Mouse (Mus musculus) urinary bladder, postnatal 25 days (tissue): Measurements from ENCODE around the gene Dpp7.
A peak's percentile ranks its signal among the peaks of the same experiment; 100 is the strongest.

Experiments used
- DNase-seq: peaks from one replicate; pipeline ENCODE4 v3.0.0; 2022; ENCODE audit warnings: low spot score

Gene Dpp7

DNA sequence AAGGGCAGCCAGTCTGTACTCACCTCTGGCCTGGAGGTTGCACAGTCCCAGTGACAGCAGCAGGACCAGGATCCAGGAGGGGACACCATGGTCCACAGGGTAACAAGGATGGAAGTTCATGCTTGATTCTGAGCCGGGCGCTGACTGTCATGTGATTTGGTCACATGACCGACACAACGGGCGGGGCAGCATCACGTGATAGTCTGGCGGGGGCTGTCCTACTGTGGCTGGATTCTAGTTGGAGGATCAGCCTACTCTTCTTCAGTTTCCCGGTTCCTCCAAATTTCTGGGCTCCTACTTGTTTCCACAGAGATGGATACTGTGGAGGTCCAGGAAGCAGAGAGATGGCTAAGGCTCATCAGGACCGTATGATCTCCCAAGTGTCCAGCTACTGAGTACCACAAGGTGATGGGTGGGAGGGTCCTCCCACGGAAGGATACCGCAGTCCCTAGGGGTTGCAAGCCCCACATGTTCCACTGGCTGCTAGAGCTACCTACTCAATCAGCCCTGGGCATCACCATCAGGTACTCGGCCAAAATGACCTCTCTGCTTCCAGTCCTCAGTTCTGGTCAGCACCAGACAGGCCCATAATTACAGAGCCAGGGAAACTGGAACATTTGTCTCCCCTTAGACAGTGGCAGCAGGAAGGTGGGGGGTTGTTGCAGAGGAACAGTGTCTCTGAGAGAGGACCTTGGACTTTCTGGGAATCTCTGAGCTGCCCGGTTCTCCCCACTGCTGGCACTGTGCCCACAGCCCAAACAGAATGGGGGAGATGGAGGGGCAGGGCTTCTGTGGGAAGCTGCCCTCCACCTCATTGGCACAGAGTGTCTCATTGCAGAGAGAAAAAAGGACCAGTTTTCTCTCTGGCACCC is at the start of gene Dpp7:
Dpp7 (minus strand) TSS at position 152 of the 872 bp plus-strand sequence.
- DNase-seq, result peak; percentile 58

DNA sequence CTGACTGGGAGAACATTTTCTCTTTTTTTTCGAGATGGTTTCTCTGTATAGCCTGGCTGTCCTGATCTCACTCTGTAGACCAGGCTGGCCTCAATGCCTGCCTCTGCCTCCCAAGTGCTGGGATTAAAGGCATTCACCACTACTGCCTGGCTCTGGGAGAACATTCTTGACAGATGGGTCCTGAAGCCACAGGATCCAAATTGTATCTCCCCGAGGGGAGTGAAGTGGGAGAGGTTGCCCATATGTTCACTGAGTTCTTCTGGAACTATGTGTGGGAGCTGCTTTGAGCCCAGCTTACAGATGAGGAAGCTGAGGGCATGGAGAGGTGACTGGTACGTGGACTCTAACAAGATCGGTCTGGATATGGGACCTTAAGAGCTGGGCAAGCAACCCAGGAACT is 47.8 kb upstream of the Dpp7 start:
- DNase-seq, result no peak

DNA sequence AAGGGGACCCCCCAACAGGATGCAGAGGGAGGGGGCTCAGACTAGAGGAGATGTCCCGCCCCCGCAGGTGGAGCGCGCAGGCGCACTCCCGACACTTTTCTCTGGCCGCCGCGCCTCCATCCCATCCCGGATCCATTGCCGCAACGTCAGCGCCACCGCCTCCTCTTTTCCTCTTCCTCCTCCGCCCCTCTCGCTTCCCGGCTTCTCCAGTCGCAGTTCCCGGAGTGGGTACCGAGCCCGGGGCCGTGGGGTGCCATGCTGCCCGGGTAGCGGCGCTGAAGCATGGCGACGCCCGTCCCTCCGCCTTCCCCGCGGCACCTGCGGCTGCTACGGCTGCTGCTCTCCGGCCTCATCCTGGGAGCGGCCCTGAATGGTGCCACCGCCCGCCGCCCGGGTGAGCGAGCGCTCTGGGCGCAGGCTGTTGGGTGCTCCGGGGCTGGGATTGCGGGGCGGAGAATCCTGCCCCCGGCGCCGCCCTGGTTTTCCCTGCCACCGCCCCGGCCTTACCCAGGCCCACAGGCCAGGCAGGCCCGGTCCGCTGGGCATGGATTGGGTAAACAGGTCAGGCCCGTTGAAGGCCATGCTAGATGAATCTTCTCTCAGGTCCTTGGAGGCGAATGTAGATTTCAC is 46.9 kb upstream of the Dpp7 start:
- peak; percentile 63 for DNase-seq

DNA sequence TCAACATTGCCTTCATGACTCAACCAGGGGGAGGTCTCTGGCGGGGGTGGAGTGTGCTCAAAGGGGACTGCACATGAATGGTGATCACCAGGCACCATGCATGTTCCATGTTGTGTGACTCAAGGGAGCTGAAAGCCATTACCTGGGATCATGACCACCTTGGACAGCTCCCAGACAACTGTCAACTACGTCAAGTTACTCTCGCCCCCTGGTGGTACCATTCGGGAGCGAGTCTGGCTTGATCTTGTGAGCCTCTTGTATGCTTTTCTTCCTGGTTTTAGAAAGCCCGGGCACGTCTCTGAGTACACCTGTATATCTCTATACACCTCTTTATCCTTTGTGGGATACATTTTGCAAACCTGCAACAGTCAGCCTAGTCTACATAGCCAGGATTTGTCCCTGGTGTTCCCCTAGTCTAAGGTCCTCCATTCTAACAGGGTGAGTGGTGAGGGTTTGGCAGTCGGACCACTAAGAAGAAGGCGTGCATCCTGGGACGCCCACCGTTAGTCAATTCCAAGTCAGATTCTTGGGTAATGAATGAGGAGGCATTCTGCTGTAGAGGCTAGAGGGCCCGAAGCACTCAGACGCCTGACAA is 46.3 kb upstream of the Dpp7 start:
- DNase-seq, result peak; percentile 80

DNA sequence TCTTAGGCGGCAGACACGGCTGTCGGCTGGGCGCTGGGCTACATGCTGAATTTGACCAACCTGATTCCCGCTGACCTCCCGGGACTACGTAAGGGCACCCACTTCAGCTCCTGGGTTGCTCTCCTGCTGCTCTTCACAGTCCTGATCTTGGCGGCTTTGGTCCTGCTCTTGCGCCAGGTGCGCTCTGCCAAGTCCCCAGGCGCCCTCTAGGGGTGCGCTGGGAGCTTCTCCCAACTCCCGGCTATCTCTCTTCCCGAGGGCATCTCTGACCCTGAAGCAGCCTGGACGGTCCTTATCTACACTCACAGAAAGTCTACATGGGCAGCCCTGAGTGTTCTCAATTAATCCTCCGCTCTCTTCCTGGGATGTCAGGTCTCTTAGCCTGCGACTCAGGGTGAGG is 44.6 kb upstream of the Dpp7 start:
- peak; percentile 63 for DNase-seq

DNA sequence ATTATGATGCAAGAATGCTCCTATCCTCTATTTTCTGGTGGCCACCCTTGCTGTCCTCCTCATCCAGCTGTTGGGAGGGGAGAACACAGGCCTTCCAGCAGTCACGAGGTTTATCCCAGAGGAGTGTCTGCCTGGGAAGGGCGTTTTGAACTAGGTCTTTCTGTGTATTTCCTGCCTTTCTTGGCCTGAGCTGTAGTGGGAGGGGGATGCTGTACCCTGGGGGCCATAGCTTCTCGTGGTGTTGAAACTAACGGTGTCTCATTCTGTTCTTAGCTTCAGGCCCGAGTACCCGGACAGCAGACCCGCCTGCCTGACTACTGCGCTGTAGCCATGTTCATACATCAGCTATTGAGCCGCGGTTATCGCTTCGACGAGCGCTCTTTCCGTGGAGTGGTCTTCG is 44.1 kb upstream of the Dpp7 start:
- no peak for DNase-seq

DNA sequence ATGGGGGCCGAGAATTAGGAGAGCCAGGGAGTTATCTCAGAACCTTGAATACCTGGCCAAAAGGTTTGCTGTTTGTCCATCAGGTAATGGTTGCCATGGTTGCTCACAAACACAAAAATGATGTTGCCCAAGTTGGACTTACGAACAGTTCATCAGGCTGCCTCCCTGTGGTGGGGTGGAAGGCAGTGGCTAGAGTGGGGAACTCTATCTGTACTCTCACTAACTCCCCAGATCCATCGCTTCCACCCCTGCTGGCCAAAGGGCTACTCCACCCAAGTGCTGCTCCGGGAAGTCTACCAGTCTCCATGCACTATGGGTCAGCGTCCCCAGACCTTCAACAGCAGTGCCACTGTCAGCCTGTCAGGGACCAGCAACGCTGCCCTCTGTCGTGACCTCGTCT is 42.9 kb upstream of the Dpp7 start, which contains the start of gene Npdc1:
Npdc1 (plus strand) TSS at position 301 of the 400 bp plus-strand sequence.
- DNase-seq, result no peak

DNA sequence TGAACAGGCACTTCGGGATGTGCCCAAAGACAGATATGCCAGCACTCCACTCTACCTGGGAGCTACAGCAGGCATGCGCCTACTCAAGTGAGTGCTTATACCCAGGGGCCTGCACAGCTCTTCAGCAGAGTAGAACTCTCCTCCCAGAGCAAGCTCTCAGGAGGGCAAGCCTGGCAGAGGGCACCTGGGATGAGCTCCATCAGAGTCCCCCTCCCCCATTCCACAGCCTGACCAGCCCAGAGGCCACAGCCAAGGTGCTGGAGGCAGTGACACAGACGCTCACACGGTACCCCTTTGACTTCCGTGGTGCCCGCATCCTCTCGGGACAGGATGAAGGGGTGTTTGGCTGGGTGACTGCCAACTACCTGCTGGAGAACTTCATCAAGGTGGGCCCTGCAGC is 41.9 kb upstream of the Dpp7 start:
- no peak for DNase-seq

DNA sequence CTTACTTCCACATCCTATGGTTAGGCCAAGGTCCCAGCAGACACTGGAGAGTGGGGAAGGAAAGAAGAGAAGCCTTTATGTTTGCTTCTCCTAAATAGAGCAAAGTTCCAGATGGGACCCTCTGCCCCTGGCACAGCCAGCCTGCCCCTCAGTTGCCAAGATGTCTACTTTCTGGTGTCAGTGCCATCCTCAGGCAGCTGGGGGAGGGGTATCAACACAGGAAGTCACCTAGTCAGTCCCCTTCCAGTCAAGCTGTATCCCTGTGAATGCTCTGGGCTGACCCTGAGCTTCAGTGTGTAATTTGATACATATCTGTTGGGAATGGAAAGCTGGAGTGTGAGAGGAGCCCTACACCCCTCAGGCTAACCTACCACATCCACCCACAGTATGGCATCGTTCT is 40.9 kb upstream of the Dpp7 start:
- no peak for DNase-seq

DNA sequence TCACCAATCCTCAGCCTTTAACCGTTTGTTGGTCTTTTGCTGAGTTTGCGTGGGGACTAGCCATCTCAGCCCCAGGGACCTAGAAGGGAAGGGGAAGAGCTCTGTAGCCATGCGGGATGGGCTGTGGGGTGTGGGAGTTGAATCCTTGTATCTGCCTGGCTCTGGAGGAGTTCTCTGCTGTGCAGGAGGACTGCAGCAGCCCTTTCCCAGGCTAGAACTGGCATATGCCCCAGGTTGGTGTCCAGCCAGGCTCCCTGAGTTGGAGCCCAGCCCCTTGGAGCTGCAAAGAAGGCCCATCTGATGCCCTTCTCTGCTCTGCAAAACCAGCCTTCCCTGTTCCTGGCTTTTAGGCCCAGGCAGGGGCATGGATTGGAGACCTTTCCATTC is 40.4 kb upstream of the Dpp7 start:
- DNase-seq, result no peak

DNA sequence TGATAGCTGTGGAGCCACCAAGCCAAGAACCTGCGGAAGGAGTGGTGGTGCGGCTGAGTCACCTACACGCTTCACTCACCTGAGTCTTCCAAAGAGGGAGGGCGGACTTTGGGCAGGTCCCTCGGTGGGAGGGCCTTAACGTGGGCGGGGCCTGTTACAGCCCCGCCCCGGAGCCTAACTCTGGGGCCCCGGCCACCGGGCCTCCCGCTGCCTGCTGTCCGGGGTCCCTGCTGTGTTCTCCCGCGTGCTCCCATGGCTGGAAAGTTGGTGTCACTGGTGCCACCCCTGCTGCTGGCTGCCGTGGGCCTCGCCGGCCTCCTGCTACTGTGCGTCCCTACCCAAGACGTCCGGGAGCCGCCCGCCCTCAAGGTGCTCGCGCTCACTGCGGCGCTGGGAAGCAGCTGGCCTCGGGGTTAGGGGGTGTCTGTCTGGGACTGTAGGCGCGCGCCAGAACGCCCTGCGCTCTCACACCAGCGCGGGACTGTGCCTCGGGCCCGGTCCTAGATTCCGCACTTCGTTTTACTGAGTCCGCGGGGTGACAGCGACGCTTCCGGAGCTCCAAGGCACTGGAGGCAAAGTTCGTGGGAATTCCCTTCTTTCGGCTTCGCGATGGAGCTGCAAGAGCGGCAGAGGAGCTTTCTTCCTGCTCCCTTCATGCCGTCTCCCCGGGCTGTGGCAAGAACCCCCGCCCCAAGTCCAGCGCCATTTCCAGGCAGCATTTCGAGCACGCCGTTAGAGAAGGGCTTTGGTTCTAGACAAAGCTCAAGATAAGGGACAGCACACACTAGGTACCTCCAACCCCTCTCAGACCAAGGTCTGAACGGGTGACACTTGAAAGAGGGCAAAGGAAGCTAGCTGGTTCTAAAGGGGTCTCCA is 39.8 kb upstream of the Dpp7 start, which contains the start of gene Entpd2:
Entpd2 (plus strand) TSS at position 154 of the 876 bp plus-strand sequence.
- DNase-seq, result peak; percentile 52

DNA sequence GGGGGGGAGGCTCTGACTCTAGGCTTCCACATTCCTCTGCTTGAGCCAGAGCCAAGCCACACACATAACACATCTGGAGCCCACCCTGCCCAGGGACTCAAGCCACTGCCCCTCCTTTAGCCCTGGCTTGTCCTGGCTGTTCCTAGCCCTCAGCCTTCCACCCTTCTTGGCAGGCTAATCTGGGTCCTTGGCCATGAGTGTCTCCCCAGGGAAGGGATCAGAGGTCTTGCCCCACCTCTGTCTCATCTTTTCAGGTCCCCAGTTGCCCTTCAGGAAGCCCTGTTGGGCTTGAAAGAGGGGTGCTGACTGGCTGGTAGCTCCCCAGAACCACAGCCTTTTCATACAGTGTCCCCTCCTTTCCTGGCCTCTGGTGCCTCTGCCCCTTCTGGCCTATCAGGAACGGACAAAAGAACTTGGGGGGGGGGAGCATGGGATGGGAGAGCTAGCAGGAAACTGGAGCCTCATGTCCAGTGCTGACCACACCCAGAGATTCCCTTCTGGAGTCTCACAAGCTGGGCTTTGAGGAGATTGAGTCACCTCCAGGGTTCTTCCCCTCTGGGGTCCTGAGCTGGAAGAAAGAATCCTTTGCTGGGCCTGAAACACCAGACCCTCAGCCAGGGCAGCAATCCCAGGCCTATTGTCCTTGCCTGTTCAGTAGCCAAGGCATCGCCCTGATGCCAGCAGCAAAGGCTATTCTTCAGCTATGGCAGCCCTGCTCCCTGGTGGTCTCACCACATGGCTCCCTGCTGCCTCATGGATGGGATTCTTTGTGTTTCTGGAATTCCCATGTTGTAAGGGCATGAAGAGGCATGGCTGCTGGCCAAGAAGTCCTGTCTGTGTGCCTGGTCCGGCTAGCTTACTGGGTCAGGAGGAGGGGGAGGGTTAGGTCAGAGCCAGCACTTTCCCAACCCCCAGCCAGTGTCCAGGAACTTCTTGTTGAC is 38.4 kb upstream of the Dpp7 start:
- DNase-seq, result no peak

DNA sequence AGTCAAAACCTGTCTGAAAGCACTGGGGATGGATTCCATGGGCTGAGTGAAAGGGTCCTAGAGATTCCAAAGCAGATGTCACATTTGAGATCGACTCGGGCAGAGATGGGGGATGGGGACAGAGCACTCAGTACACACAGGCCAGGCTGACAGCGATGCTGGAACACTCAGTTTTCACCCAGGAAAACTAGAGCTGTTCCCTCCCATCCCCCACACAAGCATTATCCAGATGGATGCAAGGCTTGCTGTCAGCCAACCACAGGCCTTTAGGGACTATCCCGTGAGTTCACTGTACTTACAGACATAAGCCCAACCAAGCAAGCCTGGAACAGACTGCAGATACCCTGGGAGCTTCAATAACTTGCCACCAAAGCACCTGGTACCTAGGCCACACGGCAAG is 35.1 kb upstream of the Dpp7 start:
- no peak for DNase-seq

DNA sequence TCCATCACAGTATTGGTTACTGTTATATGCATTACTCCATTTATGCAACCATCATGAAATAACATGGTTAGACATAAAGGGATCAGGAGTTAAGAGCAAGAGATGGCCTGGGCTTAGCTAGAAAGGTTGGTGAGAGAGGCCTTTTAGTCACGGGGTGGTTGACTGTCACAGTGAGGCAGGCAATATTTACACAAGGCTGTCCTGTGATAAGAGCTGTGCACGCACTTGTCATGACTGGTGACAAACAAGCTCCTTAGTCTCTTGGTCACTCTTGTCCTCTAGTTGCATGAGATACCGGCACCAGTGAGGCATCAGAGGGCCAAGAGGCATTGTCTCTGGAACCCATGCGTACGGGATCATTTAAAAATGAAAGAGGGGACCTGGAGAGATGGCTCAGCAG is 28.3 kb upstream of the Dpp7 start:
- DNase-seq, result no peak

DNA sequence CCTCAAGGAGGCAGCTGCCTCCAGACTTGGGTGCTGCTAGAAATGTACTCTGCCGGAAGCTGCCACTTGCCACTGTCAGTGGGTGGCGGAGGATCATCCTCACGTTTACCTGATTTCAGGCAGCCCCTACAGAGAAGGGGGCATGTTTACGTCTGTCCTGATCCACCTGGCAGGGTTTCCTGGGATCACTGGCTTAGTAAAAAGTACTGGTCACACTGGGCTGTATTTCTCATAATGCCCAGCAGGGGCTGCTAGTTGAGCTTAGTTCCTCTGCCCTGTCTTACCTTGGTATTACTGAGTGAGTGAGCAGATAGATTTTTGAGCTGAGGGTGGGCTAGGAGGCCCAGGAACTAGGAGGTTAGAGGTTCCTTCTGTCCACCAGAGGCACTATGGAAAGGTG is 20.4 kb upstream of the Dpp7 start:
- DNase-seq, result peak; percentile 42

DNA sequence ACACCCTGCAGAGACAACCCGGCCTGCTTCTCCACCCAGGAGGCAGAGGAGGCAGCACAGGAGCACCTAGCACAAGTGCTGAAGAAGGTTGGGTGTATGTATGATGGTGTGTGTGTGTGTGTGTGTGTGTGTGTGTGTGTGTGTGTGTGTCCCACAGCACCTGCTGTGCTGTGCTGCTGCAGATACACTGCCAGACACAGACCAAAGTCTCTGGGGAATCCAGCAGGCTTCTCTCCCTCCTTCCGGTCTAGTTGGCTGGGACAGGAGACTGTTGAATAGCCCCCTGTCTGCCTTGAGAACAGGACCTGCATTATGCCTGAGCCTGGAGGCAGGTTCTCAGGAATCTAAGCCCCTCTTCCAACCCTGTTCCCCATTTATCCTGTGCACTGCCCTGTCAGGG is 17.3 kb upstream of the Dpp7 start:
- no peak for DNase-seq

DNA sequence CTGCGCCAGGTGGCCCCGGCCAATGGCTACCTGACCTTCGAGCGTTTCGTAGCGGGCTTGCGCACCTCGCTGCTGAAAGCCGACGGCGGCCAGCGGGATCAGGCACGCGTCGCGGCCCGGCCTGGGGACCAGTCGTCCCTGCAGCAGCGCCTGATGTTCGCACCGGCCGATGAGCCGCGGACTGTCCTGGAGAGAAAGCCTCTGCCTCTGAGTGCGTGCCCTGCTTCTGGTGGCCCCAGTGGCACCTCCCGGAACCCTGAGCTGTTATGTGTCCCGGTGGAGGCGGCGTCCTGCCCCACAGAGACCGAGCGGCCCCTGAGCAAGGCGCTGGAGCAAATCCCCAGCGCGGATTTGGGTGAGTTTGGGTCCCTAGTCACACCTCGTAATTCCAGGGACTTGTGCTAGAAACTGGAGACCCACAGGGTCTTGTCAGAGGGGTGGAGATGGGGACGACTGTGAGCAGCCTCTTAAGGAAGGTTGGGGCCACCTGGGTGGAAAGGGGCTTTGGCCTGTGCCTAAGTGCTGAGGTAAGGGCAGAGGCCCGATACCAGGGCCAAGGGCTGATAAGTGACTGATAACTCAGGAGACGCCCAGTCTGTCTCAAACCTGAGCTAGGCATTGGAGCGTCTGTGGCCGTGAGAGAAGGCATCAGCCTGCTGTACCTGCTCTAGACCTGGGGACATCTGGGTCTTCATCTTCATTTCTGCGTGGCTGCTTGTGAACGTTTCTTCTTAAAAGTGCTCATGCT is 16.7 kb upstream of the Dpp7 start:
- no peak for DNase-seq

DNA sequence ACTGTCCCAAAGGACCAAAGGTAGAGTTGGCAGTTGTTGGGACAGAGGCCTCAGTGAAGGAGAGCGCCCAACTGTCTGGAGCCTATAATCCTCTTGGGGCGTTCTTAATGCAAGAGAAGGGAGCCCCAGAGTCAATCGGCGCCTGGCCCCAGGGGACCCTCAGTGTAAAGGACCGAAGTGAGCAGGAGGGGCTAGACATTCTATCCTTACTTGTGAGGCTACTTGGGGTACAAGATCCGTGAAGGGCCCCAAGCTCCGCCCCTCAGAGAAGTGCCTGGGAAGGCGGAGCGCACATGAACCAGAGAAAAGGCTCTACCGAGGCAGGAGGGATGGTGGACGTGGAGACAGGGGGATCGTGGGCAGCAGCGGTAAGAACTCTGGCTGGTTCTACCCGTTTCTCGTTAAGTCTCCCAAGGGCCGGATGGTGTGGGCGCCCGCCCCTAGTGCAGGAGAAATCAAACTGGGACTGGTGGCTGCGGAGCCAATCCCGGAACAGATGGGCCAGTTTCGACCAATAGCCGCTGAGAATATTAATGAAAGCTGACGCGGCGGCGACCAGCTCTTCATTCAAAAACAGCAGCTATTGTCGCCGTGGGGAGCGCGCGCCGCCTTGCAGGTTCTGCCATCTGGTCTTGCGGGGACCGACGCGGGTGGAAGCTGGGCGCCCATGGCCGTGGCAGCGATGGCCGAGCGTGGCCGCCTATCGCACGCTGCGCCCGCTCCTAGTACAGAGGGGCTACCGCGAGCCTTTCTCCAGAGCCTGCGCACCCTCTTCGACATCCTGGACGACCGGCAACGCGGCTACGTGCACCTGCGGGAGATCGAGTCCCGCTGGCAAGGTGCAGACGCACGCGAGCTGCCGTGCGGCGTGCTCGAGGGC is 15.8 kb upstream of the Dpp7 start, which contains the start of gene Sapcd2:
Sapcd2 (plus strand) TSS at position 558 of the 880 bp plus-strand sequence.
- DNase-seq, result peak; percentile 64

DNA sequence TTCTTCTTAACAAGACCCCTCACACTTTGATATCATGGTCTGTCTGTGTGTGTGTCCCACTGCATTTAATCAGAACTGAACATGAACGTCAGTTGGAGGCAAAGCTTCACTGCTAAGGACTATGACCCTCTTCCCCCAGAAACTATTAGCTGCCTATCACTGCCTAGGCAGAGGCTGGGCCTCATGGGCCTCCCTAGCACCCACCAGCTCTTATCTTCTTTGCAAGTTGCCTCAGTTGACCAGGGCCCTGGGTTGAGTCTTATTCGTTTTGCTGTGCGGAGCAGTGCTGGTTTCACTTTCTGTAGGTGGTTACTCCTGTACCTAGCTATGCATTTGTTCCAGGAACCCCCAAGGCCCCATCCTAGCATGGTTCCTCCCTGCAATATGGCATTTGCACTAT is 13.8 kb upstream of the Dpp7 start:
- DNase-seq, result no peak
